Mouse (Mus musculus): Measurements from ENCODE around the gene St5.

St5 gene

DNA sequence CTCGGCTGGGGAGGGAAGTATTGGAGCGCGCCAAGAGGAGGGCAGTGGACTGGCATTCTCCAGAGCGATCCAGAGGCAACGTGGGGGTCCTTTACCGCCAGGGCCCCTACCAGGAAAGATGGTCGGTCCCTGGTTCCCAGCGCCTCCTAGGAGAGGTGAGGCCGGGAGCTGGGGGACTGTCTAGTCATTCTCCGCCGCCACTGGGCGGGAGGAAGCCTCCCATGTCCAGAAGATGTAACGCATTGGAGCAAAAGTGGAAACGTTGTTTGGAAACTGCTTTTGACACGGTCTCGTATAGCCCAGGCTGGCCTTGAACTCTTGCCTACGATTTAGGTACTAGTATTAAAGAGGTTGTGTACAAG, 592 bp upstream of the St5 start:
- in situ Hi-C loops (cut with MseI, MboI) = loop anchor here in 1 of 2 experiments (25.0 kb wide), 1 partner anchor 167 kb away; no protein-coding TSS in a partner anchor

DNA sequence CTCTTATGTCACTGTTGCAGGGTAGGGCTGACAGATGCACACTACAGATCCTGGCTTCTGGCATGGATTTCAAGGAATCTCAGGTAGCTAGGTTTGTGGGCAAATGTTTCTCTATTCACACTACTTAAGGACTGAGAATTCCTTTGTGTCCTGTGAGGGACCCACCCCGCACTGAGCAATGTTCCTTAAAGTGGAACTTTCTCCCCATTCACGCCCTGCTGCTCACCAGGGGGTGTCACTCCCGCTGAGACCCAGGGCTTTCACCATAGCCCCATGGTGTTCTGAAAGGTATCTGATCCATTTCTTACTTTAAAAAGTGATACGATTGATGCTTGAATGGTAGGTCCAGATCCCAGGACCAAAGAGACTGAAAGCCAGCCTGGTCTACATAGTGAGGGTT, 684 bp downstream of the St5 start:
- in situ Hi-C loops (cut with MseI, MboI) = loop anchor here in 1 of 2 experiments (25.0 kb wide), 1 partner anchor 165 kb away; no protein-coding TSS in a partner anchor

DNA sequence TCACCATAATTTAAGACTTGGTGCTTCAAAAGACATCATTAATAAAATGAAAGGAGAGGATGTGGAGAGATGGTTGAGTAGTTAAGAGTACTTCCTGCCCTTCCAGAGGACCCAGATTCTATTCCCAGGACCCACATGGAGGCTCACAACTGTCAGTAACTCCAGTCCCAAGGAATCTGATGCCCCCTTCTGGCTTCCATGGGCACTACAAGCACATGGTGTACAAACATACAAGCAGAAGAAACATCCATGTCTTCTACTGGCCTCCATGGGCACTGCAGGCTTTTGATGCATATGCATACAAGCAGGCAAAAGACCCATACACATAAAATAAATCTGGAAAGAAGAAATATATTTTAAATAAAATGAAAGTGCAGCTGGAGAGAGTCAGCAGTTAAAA, 3.2 kb downstream of the St5 start:
- in situ Hi-C loops (cut with MseI, MboI) = loop anchor here in 1 of 2 experiments (25.0 kb wide), 1 partner anchor 163 kb away; no protein-coding TSS in a partner anchor

DNA sequence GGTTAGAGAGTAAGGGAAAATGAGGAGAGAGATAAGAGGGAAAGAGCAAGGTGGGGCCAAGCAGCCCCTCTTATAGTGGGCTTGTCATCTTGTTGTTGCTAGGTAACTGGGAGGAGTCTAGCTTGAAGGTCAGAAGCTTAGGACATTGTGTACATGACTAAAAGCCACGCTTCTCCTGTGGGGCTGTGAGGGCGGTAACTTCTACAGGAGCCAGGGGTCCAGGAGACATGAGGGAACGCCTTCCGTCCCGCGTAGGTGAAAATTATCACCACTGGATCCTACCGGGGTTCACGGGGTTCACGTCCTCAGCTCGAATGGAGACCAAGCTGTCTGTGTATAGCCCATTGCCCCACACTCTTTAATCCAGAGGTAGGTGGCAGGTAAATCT, 8.1 kb downstream of the St5 start:
- in situ Hi-C loops (cut with MseI, MboI) = no loop called here

DNA sequence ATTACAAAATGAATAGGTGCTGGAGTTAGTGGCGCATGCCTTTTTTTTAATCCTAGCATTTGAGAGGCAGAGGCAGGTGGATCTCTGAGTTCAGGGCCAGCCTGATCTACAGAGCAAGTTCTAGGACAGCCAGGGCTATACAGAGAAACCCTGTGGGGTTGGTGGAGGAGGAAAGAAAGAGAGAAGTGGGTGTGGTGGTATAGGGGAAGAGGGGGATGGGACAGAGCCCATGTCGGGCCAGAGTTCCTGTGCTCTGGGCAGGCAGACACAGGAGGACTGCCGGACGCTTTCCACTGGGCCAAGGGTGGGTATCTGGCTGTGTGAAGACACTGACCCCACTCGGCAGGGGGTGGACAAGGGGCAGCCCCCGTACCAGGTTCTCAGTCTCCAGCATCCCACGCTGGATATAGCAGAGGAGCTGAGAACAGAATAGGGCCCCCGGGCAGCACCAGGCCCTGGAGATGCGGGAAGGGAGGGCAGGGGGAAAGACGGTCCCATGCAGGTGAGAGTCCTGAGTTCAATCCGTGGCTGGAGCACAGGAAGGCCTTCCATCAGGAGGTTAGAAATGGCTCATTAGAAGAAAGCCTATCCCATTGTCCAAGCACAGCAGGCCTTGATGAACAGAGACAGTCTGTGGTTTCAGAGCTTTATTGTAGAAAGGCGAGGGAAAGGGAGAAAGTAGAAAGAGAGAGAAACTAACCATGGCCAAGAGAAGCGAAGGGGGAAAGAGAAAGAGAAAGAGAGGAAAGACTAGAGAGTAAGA, 8.6 kb downstream of the St5 start:
- in situ Hi-C loops (cut with MseI, MboI) = no loop called here

DNA sequence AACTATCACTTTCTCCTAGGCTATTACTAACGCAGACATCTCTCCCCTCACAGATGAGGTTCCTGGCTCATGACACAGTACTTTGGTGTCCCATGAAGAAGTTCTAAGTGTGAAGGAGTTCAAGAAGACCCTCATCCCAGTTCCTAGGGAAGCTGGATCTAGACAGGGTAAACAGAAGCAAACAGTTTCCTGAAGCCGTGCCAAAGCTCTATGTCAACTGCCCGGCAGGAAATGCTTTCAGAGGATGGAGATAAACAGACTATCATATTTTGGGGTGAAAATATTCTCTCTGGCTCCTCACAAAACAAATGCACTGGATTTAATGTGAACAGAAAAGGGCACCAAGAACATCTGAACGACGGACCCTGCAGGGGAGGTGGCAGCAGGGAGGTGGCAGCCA, 12.4 kb downstream of the St5 start:
- in situ Hi-C loops (cut with MseI, MboI) = no loop called here

DNA sequence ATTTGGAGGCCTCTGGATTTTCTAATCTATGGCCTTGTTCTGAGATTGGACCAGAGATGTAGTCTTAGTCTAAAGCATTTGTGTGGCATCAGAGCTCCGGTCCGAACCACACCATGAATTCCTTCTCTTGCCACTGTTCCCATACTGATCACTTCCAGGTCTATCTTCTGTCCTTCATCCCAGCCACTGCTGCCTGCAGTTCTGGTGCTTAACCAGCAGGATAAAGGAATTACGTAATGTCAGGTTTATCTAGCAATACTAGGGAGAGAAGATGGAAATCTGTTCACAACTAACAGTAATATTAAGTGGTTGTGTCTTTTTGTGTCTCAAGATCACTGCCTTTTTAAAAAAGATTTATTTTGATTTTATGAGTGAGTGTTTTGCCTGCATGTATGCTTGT, 13.3 kb downstream of the St5 start:
- in situ Hi-C loops (cut with MseI, MboI) = no loop called here

DNA sequence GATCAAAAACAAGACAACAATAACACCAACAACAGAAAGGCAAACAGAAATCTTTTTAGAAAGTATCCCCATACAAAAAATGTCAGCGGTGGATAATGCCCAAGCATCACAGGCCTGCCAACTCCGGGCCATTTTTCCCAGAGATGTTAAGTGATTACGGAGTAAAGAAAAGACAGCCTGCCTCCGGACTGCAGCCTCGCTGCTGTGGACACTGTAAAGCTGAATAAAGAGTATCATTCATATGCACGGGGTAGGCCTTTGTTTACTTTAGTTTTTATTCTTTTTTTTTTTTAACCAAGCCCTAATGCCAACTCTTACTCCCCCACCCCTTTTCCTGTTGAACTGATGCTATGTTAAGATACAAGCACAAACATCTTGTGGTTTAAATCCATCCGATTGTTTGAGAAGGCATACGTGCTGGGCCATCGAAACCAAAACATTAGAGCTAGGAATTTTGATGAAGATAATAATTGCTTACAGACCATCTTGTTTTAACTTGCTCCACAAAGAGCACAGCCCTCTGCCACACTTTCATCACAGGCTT, 16.7 kb downstream of the St5 start:
- in situ Hi-C loops (cut with MseI, MboI) = no loop called here

DNA sequence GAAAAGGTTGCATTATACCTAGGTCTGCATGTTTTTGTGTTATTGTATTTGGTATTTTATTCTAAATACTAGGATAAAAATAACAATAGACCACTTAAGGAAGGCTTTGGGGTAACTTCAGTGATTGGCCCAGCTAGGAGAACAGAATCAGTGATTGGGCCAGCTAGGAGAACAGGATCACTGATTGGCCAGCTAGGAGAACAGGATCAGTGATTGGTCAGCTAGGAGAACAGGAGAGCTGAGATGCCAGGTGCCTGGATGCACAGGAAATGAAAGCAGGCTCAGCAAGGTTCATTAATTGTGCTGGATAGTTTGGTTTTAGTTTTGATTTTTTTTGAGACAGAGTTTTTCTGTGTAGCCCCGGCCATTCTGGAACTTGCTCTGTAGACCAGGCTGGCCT, 22.5 kb downstream of the St5 start:
- in situ Hi-C loops (cut with MseI, MboI) = no loop called here

DNA sequence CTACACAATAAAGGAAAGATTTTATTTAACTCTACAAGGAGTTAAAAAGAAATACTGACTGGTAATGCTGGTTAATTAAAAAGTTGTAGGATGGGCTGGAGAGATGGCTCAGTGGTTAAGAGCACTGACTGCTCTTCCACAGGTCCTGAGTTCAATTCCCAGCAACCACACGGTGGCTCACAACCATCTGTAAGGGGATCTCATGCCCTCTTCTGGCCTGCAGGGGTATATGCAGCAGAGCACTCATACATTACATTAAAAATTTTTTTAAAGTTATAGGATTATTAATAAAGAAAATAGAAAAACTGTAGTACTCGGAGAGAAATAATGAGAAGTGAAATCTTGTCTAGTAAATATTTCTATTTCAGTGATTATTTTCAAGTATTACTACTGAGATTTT, 23.1 kb downstream of the St5 start:
- in situ Hi-C loops (cut with MseI, MboI) = no loop called here

DNA sequence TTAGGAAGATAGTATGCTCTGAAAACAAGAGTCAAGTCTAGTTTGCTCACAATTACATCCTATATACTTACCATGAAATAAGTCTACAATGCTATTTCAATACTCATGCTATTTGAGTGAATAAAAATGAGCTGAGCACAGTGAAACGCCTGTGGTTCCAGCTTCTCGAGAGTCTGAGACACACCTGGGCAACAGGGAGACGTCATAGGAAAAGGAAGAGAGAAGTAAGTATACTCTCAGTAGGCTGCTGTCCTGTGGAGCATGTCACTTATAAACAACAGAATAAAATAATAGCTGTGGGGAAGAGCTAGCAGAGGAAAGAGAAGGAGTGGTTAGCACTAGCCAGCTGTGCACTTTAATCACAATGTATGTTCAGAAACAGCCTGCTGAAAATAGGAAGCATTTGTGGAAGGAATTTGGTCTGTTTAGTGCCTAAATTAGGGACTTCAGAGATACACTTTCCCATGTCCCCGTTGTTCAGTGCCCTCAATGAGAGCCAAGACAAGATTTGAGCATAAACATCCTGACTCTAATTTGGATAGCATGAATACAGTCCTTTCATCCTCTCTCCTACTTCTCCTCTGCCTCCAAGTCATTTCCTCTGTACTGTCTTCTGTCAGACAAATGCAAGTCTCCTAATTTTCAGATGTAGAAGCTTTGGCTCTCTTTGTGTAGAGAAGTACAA, 28.3 kb downstream of the St5 start:
- in situ Hi-C loops (cut with MseI, MboI) = no loop called here

DNA sequence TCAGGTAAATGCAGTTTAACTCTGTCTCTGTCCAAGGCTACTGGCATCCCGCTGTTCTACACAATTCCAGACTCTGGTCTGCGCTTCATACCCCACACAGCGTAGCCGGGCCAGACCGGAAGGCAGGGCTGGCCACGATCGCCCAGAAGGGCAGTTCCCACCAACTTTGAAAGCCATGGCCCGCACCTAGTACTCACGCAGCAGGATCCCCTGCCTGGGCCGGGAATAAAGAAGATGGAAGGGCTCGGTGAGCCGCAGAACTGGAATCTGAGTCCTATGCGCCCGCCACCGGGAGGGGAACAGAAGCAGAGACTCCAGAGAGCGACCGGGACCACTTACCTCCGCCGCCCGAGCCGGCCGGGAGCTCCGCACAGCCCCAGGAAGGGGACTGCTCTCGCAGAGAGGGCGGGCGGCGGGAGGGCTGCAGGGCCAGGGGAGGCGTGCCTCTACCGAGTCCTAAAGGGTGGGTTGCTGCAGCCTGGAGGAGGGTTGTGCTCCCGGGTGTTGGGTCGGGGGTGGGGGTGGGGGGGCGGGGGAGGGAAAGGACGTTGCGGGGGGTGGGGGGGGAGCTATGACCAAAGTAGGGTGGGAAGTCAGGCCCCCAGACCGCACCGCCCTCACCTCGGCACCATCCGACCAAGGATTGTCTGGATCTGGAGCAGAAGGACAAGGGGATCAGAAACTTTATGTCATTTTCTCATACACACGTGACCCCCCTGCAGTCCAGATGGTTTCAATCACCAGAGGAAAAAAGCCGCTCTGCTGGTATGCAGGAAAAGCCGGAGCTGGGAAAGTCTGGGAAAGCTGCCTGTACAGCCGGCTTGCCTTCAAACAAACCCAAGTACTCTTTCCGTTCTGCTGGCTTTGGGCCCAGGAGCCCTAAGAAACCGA, 31.6 kb downstream of the St5 start:
- in situ Hi-C loops (cut with MseI, MboI) = no loop called here

DNA sequence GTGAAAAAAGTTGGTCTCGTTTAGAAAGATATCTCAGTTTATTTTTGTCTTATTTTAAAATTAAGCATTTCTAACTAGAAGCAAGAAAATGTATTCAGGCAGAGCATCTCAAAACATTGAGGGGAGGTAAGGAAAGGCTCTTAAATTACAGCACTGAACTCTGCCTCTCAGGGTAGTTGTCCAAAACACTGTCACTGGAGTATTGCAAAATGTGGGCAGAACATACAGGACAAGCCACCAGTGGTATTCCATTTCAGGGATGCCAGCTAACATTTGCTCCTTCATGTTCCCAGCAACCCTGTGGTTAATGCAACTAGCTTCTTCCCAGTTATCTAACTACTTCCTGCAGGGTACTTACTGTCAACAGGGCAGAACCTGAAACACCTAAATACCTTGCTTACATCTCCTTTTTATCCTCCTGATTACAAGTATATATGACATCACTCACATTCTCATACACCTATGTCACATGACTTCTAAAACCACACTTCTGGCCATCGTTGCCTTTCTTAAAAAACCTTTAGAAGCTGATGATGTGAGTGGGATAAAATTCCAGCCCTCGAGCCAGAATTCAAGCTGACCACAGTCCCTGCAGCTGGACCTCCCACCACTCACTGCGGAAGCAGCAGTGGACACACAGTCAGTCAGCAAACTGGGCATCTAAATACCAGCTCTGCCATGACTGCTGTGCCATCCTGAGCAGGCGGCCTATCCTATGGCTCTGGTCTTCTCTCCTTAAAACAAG, 33.8 kb downstream of the St5 start:
- in situ Hi-C loops (cut with MseI, MboI) = no loop called here

DNA sequence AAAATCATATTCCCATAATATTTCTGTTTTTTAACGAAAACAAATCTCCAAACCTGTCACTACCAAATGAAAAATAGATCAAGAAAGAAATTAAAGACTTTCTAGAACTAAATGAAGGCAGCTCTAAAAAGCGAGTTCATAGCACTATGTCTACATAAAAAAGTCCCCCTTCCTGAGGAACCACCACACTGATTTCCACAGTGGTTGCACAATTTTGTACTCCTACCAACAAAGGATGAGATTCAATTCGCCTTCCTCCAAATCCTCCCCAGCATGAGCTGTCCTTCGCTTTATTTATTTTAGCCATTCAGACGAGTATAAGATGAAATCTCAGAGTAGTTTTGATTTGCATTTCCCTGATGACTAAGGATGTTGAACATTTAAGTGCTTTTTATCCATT, 36.7 kb downstream of the St5 start:
- in situ Hi-C loops (cut with MseI, MboI) = no loop called here

DNA sequence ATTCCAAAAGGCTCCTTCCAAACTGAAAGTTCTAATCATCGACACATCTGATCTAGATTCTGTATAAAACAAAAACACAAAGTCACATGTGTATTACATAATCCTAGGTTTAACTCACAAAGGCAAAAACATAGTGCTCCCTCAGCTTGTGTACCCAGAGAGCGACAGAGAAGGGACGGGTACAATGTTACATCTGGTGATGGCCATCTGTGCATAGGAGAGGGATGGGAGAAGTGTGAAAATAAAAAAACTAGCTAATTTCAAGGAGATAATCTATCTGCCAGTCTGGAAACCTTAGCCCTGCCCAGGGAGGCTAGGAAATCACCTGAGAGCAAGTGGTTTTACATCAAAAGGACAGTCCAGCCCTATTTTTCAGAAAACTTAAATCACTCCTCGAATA, 40.8 kb downstream of the St5 start:
- in situ Hi-C loops (cut with MseI, MboI) = no loop called here

DNA sequence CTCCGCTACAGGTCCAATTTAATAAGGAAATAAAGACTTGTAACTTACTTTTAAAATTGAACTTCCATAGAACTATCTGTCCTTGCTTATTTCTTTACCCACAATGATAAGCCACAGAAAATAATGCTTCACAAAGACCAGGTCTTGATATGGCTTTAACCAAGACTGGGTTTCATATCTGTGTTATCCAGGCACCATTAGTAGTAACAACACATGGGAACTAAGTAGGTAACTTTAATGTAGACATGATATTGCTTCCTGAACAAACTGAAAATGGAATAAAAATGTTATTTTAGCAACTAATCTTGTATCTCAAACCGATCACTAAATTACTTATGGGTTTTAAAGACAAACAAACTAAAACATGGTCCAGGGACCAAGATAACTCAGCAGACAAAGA, 44.1 kb downstream of the St5 start:
- in situ Hi-C loops (cut with MseI, MboI) = no loop called here

DNA sequence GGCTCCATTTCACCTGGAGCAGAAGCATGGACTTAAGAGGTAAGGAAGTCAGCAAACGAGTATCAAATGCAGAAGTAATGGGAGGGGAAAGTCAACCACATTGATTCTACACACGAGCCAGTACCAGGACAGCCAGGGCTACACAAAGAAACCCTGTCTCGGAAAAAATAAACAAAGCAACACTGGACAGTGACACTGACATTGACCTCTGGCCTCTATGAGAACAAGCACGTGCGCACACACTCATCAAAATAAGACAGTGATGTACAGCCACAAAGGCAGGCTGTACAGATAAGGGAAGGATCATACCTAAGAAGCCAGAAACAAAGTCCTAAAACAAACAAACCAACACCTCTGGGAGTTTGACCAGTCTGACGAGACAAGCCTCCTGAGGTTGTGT, 45.5 kb downstream of the St5 start:
- in situ Hi-C loops (cut with MseI, MboI) = no loop called here

DNA sequence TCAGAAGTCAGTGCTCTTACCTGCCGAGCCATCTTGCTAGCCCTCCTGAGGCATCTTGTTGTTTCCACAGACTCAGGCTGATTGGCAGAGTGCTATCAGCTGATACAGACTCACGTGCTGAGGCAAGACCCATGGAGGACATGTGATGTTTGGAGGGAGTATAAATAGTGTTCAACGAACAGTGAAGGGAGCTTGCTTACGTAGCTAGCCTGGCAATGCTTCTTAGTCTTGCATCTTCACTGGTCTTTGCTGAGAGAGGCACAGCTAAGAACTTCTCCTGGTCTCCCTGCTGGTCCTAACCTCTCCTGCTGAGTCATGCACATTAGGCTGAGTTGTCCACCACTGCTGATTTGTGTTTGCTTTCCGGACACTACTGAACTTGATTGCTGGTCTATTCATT, 48.5 kb downstream of the St5 start:
- in situ Hi-C loops (cut with MseI, MboI) = no loop called here

DNA sequence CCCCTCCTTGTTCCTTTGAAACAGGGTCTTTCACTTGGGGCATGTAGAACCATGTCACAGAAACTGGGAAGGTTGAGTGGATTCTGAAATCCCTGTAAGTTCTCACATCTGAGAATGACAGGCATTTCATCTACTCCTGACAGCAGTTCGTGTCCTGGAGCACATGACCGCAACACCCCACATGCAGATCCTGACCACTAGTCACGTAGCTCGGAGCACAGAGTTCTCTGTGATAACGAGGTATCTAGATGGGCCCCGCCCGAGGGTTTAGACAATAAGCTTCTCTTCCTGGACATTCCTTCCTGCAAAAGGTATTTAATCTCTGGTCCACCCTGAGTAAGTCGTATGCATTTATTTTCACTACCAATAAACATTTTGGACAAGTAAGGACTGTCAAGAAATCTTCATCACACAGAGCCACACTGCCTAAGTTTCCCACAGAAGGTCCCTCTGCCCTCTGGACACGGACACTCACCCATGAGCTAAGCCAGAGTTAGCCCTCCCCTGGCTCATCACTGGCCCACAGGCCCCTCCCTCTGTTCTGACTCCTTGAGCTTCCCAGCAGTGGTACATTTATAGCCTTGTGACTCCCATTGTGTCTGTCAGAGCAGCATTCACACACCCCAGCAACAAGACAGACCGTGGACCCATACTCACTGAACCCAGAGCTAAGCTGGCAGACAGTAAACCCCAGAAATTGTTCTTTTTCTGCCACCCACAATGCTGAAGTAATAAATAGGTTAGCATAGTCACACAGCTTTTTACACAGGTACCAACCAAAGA, 54.4 kb downstream of the St5 start:
- in situ Hi-C loops (cut with MseI, MboI) = no loop called here

DNA sequence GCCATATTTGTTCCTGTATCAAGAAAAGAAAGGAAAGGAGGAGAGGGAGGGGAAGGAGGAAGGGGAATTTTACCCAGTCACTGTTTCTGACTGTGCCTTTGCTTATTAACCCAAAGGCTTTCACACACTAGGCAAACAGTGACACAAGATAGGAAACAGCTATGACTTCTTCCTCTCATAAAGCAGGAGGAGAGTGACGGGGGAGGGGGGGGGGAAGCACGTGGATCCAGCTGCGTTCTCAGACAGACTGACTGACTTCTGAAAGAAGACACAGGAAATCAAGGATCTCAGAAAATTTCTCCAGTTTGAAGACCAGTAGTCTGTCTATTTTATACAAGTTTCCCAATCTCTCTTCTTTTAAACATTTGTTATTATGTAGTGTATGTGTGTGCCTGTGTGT, 56.8 kb downstream of the St5 start:
- in situ Hi-C loops (cut with MseI, MboI) = no loop called here

Measured in mouse trophoblast stem cell (cell line).